7 mouse cellular contexts compared by ENCODE assay signal in the genomic region with DNA sequence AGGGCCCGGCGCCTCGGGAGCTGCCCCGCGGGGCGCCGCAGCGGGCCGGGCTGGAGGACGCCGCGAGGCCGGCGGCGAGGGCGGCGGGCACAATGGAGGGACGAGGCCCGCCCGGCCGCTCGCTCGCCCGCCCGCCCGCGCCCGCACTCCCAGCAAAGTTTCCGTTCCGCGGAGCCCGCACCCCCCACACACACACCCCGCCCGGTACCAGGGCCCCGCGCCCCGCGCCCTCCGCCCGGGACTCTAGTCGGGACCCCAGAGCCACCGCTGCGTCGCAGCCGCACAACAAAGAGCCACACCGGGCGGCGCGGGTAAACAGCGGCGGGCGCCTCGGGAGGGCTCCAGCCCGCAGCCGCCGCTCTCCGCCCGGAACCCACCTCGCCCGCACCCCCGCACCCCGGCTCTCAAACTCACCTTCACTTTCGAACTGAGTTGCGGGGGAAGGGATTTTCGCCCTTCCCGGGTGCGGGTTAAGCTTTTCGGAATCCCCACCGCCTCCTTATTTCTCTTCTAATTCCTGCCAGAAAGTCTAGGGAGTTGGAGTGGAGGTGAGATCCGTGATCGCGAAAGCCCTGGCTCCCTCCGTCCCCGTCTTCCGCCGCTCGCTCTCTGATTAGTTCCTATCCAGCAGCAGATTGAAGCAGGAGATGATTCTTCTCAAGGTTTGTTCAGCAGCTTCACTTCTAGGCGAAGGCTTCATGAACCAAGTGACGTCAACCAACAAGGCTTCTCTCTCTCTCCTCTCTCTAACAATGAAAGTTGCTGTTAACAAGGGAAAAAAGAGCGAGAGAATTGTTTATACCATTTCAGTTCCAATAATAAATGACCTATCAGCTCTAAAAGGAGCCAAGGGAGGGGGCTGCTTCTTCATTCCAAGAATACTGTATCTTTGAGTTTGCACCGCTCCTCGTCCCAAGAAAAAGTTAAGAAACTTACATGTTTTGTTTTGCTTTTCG.
DNase-seq lines count a peak whose midpoint lies in the region; ATAC-seq lines count a peak whose summit lies in the region.

No protein-coding gene starts in this region.

- peak; percentile 81 to 96 for DNase-seq in adrenal gland, adult (ENCODE audit: inconsistent age in 2 of 2, low spot score in 1 of 2)
- DNase-seq in embryo, embryonic 10 days (ENCODE audit: low spot score), result peak; percentile 85
- peak; percentile 57 for DNase-seq in gastrocnemius, postnatal 25 days
- DNase-seq in left cerebral cortex, postnatal 25 days (ENCODE audit: low spot score in 2 of 2), result peak; percentile 47 to 69
- DNase-seq in right cerebral cortex, postnatal 25 days, result peak; percentile 64

- intact Hi-C loops in left cerebral cortex, postnatal 25 days (cut with DNase I), result loop anchor here (2.0 kb wide), 1 partner anchor 83 kb away; a partner anchor contains a TSS

- peak; percentile 59 for ATAC-seq in inflammation-experienced regulatory T-cells, adult 6 months
- peak; percentile 76 for ATAC-seq in megakaryocyte-erythroid progenitor cell, adult 5-6 weeks (replicated peaks; ENCODE audit: low FRiP score, low TSS enrichment, poor library complexity, severe bottlenecking)

Comparison
In these comparisons a context has a peak if more than half of its experiments do, and no peak if none do; other contexts are left out.
1. Peak in every context shown above with its lines: DNase-seq and ATAC-seq.